Mouse (Mus musculus): Measurements from ENCODE around the gene Olfr56.
"Not testable (repeated sequence)": the region's sequence is repeated elsewhere in the genome, so short reads cannot be mapped to it uniquely, and the experiment has no call there.

Gene Olfr56

GRCm38 (mm10) chr11:48978240-48978939, at the start of gene Olfr56:
Gene Olfr56, plus strand, starts transcription at chr11:48978889.
- DNase-seq (ENCODE audit: low spot score in 2 of 2): not testable (repeated sequence)

- DNase-seq (ENCODE audit: low spot score in 2 of 2): not testable (repeated sequence)
Measured at GRCm38 (mm10) chr11:48933422-48933821, 45.3 kb upstream of the Olfr56 start.

GRCm38 (mm10) chr11:48933923-48934322, 44.8 kb upstream of the Olfr56 start:
- not testable (repeated sequence) for DNase-seq (ENCODE audit: low spot score in 2 of 2)

- DNase-seq (ENCODE audit: low spot score in 2 of 2): not testable (repeated sequence)
Measured at GRCm38 (mm10) chr11:48935291-48935690, 43.4 kb upstream of the Olfr56 start.

GRCm38 (mm10) chr11:48939286-48939685, 39.4 kb upstream of the Olfr56 start:
- not testable (repeated sequence) for DNase-seq (ENCODE audit: low spot score in 2 of 2)

- DNase-seq (ENCODE audit: low spot score in 2 of 2): not testable (repeated sequence)
Measured at GRCm38 (mm10) chr11:48946090-48946489, 32.6 kb upstream of the Olfr56 start, which contains the start of gene Psme2b. Gene Psme2b, minus strand, starts transcription at chr11:48946190.

GRCm38 (mm10) chr11:48974686-48975085, 4.0 kb upstream of the Olfr56 start:
- DNase-seq (ENCODE audit: low spot score in 2 of 2): not testable (repeated sequence)

GRCm38 (mm10) chr11:48979251-48979650, 562 bp downstream of the Olfr56 start, which contains the start of gene 9930111J21Rik1:
Gene 9930111J21Rik1, minus strand, starts transcription at chr11:48979398.
- not testable (repeated sequence) for DNase-seq (ENCODE audit: low spot score in 2 of 2)

- DNase-seq (ENCODE audit: low spot score in 2 of 2): not testable (repeated sequence)
Measured at GRCm38 (mm10) chr11:48980052-48980451, 1.4 kb downstream of the Olfr56 start.

GRCm38 (mm10) chr11:48982848-48983247, 4.2 kb downstream of the Olfr56 start:
- not testable (repeated sequence) for DNase-seq (ENCODE audit: low spot score in 2 of 2)

GRCm38 (mm10) chr11:48988219-48988618, 9.5 kb downstream of the Olfr56 start:
- not testable (repeated sequence) for DNase-seq (ENCODE audit: low spot score in 2 of 2)

GRCm38 (mm10) chr11:48989981-48990380, 11.3 kb downstream of the Olfr56 start:
- not testable (repeated sequence) for DNase-seq (ENCODE audit: low spot score in 2 of 2)

- DNase-seq (ENCODE audit: low spot score in 2 of 2): not testable (repeated sequence)
Measured at GRCm38 (mm10) chr11:48991740-48992520, 13.2 kb downstream of the Olfr56 start, which contains the start of gene Gm12185. Gene Gm12185, minus strand, starts transcription at chr11:48992226.

GRCm38 (mm10) chr11:48993296-48993695, 14.6 kb downstream of the Olfr56 start:
- not testable (repeated sequence) for DNase-seq (ENCODE audit: low spot score in 2 of 2)

GRCm38 (mm10) chr11:48994018-48994417, 15.3 kb downstream of the Olfr56 start, which contains the start of gene Tgtp1:
Gene Tgtp1, minus strand, starts transcription at chr11:48994172.
- DNase-seq (ENCODE audit: low spot score in 2 of 2): not testable (repeated sequence)

GRCm38 (mm10) chr11:49000411-49000810, 21.7 kb downstream of the Olfr56 start:
- DNase-seq (ENCODE audit: low spot score in 2 of 2): not testable (repeated sequence)

GRCm38 (mm10) chr11:49006317-49006716, 27.6 kb downstream of the Olfr56 start:
- DNase-seq (ENCODE audit: low spot score in 2 of 2): not testable (repeated sequence)

GRCm38 (mm10) chr11:49006785-49007184, 28.1 kb downstream of the Olfr56 start:
- DNase-seq (ENCODE audit: low spot score in 2 of 2): not testable (repeated sequence)

GRCm38 (mm10) chr11:49012074-49012473, 33.4 kb downstream of the Olfr56 start:
- DNase-seq (ENCODE audit: low spot score in 2 of 2): not testable (repeated sequence)

GRCm38 (mm10) chr11:49050064-49050463, 71.4 kb downstream of the Olfr56 start:
- DNase-seq (ENCODE audit: low spot score in 2 of 2): not testable (repeated sequence)

- DNase-seq (ENCODE audit: low spot score in 2 of 2): not testable (repeated sequence)
Measured at GRCm38 (mm10) chr11:49051093-49051891, 72.6 kb downstream of the Olfr56 start, which contains the start of gene 9930111J21Rik2. Gene 9930111J21Rik2, minus strand, starts transcription at chr11:49051242.
